Mouse (Mus musculus) megakaryocyte progenitor cell, adult 5-6 weeks (primary cell): Measurements from ENCODE around the gene Aff4. TPM values are rescaled to one million over a fixed set of nuclear protein-coding genes. Genes with fewer than 3 reads are reported as not detected.
"Not testable (repeated sequence)": the region's sequence is repeated elsewhere in the genome, so short reads cannot be mapped to it uniquely, and the experiment has no call there.

Experiments
- ATAC-seq: replicated peaks from 2 replicates; pipeline ENCODE4 v1.8.0; 2016; ENCODE audit warnings: mild to moderate bottlenecking, moderate TSS enrichment, inconsistent platforms; ENCODE audit not compliant: poor library complexity
- total RNA-seq, 2 experiments: library from RNA; stranded (forward) in 1 of 2; stranded (reverse) in 1 of 2; fragments of 157-497, 149-512 nt in 1 of 2; fragments of 200-1000 nt in 1 of 2; gene quantifications; 2 replicates each; pipeline versions ENCODE4 v1.2.3 to v1.2.4; 2015 to 2017

The Aff4 gene
- total RNA-seq, 2 experiments from 2014 or later = 49.6 to 57.9 TPM

DNA sequence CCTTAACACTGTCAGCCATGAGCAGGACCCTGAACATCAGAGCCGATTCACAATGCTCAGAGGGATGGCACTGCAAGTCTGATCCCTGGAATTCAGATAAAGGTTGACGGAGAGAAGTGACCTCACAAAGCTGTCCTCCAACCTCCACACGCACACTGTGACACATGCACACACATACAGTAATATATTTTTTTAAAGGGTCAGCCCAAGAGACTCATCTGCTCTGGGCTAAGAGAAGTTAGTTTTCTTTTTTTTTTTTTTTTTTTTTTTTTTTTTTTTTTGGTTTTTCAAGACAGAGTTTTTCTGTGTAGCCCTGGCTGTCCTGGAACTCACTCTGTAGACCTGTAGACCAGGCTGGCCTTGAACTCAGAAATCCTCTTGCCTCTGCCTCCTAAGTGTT, 76.3 kb downstream of the Aff4 start:
- ATAC-seq = not testable (repeated sequence)

DNA sequence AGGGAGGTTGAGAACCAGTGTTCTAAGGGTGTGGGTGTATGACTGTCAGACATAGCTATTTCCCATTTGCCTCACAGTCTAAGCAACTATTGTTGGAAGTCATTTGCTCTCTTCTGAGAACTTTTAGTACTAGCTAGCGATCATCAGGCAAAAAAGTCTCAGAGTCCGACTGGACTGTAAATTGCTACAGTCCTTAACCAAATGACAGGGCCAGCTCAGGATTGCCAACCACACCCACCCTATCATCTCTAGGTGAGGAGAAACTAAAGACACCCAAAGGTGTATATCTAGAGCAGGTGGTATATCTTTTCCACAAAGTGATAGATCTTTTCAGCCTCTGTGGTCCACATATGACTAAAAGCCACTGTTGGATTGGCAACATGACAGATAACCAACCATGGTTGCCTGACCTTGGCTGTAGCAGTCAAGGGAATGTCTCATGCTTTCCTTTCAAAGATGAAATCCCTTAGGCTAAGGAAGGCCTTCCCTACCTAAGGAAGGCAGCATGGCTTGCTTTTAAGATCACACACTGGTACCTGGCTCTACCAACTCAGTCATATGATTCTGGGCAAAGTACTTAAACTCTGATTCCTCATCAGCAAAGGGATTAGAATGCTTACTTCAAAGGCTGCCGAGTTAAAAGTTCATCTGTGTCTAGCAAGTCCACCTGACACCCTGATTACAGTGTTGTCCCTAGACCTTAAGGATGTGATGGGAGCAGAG, 77.5 kb downstream of the Aff4 start:
- ATAC-seq = no peak

DNA sequence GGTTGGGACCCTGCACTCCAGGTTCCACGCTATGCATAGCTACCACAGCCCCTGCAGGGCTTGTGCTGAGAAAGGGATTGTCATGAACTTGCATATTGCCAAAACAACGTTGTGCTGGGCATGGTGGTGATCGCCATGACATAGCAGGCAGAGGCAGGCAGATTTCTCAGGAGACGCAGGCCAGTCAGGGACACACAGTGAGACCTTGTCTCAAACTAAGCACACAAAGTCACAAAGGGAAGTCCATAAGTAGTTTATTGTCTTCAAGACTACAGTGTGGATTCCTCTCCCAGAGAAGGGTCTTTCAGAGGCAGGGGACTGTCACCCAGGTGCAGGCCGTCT, 78.1 kb downstream of the Aff4 start:
- ATAC-seq = no peak

DNA sequence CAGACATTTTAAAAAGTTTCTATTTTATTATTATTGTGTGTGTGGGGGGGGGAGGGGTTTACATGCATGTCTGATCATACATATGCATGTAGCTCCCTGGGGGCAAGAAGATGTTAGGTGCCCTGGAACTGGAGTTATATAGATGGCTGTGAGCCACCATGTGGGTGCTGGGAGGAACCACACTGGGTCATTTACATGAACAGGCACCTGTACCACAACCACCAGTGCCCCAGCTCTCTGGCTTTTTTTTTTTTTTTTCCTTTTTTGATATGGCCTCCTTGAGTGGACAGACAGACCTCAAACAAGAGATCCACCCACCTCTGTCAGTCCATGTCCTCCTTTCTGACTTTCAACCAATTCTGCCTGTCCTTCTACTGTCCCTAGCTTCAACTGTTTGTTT, 78.5 kb downstream of the Aff4 start:
- no peak for ATAC-seq

DNA sequence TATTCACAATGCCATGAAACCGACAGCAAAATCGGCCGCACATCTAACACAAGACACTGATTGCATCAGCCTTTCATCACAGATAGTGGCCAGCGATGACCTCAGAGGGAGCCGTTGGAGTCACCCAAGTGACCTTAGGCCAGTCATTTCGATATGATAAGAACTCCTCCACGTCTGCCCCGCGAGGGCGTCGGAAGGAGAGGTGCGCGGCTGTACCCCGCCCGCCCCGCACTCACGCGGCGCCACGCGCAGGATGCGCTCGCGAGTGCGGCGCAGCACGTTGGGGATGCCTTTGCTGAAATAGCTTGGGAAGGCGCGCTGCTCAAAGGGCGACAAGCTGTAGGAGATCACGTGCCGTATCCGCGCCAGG, 79.7 kb downstream of the Aff4 start:
- peak; percentile 13 for ATAC-seq

DNA sequence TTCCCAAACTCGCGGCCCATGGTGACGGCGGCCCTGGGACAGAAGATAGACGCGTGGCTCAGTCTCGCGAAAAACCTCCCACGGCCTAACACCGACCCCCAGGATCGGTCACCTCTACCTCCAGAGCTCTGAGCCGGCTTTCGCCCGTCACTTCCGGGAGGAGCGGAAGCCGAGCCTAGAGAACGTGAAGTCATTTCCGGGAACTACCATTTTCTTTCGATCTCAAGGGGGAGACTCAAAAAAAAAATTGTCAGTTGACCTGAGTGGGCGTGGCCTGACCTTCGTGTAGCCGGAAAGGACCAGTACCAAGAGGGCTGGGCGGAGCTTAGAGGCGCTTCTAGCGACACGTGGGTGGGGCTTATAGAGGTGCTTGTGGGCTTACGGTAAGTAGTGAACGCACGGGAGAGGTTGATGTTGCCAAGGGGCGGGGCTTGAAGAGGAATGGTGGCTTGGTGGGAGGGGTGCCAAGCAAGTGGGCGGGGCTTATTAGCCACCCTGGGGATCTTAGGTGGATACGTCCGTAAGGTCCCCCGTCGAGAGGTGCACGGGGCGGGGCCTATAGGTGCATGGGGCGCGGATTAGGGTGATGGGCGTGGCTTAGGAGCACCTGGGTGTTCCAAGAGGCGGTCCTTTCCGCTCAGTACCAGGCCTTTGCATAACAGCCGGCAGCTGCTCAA, 80.2 kb downstream of the Aff4 start, which contains the start of the genes Uqcrq and Gdf9:
Gene Uqcrq, minus strand, starts transcription at position 162 of the 677 bp plus-strand sequence.
Gene Gdf9, plus strand, starts transcription at position 354 of the 677 bp plus-strand sequence.
- ATAC-seq = peak; percentile 87

DNA sequence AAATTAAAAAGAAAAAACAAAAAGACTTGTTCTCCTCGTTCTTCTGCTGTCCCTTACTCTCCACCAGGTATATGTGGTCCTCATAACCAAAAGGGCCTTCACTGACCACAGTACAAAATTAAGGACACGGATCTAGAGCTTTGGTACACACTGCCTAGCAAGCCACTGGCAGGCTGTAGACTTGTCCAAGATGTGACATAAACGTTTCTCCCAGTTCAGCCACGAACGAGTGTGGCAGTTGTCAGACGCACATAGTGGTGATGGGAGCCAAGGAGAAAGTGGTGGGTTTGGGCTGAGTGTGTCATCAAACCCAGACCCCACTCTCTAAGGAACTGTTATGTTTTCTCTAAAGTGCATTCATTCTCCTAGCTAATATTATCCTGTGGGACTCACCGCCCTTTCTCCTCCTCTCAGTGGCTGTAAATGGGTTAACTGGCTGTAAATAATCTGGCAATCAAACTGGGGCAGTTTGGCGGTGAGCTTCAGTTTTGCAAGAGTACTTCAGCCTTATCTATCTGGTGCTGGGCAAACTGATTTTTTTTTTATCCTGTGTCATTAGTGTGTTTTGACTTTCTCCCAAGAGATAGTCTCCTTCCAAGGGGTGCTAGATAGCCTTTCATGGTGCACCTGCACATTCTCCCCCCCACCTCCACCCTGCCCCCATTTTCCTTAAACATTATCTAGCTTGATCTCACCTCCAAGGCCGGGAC, 80.9 kb downstream of the Aff4 start:
- peak; percentile 21 for ATAC-seq

DNA sequence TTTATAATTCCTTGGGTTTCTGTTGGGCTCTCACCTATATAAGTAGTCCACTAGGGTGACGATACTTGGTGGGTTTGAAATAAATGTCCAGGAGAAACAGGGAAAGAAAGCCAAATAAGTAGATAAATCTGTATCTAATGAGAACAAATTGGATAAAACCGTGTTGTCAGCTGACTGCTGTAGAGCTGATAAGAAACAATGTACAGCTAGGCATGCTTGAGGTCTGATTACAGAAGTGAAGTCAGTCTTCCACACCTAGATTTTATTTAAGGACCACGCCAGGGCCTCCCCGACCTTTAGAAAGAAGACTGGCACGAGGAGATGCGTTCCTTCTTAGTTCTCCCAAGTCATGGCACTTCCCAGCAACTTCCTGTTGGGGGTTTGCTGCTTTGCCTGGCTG, 82.4 kb downstream of the Aff4 start:
- no peak for ATAC-seq

DNA sequence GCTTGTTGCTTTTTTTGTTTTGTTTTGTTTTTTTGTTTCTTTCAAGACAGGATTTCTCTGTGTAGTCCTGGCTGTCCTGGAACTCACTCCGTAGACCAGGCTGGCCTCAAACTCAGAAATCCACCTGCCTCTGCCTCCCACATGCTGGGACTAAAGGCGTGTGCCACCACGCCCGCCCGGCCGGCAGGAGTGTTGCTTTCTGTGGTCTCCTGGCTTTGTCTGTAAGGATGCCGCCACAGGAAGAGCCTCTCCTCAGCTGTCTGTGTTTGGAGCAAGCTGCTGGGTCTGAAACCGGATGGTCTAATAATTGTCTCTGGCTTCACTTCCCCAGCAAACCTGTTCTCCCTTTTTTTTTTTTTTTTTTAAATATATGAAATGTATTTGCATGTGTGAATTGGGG, 84.9 kb downstream of the Aff4 start:
- ATAC-seq = no peak

DNA sequence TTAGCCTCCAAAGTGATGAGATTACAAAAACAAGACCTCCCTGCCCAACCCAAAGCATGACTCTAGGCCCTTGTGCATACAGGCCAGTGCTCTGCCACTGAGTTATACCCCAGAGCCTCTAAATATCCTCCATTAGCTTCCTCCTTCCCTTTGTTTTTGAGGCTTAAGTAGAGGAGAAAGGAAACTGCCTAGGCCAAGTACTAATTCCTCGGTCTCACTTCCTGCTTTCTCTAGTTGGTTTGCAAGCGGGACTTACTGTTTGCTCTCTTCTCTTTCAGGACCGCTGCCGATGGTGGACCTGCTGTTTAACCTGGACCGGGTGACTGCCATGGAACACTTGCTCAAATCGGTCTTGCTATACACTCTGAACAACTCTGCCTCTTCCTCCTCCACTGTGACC, 85.7 kb downstream of the Aff4 start:
- ATAC-seq = no peak

DNA sequence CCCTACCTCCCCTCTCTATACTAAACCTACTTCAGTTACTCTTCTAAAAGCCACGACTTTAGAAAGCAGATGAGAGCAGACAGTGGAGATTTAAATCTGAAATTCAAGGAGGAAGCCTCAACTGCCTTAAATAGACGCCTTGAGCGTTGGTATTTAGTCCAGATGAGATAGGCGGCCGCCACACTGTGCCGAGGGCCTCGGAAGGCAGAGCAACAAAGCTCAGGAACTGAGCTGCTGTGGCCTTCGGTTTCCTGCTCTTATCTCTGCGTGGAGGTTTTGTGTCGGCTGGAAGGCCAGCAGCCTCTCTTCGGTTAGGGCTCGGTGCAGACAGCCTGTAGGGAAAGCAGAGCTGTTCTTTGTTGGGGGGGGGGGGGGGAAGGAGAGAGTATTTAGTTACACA, 91.3 kb downstream of the Aff4 start:
- ATAC-seq = peak; percentile 77

DNA sequence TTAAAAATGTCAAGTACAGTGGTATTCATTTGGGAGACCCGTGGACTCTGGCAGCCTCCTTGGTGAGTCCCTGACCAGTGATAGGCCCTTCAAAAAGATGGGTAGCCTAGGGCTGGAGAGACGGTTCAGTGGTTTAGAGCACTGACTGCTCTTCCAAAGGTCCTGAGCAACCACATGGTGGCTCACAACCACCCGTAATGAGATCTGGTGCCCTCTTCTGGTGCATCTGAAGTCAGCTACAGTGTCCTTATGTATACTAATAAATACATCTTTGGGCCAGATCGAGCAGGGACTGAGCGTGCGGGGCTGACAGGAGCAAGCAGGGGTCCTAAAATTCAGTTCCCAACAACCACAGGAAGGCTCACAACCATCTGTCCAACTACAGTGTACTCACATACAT, 93.2 kb downstream of the Aff4 start:
- 0 out of 2 replicates have a peak, but pooled peaks have one; percentile 43 for ATAC-seq

DNA sequence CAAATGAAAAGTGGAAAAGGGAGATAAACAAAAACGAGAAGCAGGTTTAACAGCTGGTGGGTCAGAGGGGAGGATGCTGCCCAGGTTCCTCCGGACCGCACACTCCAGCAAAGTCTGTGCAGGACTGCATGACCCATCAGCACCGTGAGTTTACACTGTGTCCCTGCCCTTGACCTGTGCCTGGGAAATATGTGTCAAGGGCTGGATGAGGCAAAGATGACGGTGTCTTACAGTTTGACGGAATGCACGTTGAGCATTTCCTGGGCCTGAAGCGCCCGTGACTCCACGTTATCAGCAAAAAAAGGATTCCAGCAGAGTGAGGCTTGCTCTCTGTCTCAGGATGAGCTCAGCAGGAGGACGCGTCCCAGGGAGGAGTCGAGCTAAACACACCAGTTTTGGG, 94.9 kb downstream of the Aff4 start:
- ATAC-seq = no peak

DNA sequence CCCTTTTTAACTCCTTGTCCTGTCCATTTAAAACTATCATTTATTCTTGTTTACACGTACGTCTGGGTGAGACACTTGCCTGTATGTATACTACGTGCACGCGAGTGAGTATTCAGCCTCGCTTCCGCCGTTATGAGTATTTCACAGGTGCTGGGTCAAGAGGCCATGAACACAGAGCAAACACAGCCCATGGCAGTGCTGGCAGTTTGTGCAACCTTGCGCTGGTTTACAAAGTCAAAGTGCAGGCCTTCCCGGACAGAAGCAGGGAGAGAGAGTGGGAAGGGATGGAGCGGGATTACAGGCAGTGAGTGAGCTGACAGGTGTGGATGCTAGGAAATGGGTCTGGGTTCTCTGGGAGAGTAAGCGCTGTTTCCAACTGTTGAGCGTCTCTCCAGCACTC, 95.5 kb downstream of the Aff4 start:
- ATAC-seq = no peak

DNA sequence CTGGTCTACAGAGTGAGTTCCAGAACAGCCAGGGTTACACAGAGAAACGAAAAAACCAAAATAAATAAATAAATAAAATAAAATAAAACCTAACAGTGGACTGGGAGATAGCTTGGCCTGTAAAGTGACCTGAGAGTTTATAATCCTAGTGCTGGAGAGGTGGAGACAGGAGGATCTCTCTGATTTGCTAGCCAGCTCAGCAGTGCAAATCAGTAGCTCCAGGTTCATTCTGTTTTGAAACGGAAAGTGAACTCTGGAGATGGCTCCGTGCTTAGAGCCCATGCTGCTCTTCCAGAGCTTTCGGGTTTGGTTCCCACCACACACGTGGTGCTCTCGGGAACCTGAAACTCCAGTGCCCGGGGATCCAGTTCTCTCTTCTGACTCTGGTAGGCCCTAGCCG, 97.4 kb downstream of the Aff4 start:
- no peak for ATAC-seq

DNA sequence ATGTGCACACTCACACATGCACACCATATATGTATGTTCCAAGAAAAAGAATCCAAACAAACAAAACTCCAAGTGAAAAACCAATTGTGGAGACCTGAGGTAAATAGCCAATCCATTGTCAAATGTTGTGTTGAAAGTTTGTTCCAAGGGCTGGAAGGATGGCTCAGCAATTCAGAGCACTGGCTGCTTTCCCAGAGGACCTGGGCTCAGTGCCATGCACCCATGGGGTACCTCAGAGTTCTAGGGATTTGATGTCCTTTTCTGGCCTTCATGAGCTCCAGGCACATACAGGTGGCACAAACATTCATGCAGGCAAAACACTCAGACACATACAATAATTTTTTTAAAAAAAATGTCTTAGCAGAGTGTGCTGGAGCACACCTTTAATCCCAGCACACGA, 97.9 kb downstream of the Aff4 start:
- ATAC-seq = no peak

DNA sequence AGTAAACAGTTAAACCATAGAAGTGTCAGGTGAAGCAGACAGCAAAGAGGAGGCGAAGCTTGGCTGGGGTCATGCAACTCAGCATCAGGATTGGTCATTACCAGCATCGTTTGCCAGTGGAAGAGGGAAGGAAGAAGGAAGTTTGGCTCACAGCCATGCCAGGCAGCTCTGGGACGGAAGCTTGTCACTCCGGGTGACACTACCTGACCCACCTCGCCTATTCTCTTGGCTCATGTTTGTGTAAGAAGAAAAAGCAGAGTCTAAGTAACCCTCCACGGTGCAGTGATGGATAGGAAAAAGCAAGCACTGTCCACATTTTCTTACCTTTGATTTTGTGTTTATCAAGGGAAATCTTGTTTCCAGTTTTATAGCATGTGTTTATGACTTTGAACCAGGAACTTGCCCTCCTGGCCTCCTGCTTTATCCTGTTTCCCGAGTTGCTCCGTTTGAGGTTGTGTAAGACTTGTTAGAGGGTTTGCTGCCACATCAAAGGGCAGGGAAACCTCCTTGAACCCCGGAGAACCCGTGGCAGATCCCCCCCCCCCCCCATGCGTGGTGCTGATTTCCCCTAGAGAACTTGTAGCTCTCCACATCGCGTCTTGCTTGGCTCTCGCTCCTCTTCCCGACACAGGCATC, 99.6 kb downstream of the Aff4 start:
- peak; percentile 23; the same call in 1 of the 2 replicates for ATAC-seq

DNA sequence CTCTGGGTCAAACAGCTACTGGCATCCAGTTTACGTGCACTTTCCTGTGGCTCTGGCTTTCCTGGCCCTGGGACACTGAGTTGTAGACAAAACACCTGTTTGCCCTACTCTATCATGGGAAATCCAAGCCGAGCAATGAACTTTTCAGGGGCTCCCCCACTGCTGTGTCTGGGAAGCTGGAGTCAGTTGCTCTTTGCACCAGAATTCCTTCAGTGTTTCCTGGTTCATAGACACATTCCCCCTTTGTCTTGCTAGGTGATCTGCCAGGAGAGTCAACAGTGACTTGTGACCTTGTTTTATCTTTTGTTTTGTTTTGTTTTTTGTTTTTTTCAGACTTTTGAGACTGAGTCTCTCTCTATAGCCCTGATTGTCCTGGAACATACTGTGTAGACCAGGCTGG, 100.7 kb downstream of the Aff4 start:
- ATAC-seq = no peak

DNA sequence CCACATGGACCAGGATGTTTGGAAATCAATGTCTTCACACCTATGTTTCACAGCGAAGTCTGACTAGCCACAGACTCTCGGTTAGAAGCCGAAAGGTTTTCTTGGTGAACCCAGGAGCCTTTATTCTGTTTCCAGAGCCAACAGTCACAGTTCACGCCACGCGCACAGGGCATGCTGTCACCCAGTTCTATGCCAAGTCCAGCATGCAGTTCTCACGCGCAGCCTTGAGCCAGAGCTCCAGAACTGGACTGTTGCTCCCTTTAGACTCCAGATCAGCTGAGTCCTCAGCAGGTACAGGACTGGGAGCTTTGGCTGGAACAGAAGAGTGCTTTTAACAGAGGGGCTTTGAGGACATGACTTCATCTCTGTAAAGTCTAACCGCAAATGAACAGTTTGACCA, 101.8 kb downstream of the Aff4 start:
- ATAC-seq = no peak

DNA sequence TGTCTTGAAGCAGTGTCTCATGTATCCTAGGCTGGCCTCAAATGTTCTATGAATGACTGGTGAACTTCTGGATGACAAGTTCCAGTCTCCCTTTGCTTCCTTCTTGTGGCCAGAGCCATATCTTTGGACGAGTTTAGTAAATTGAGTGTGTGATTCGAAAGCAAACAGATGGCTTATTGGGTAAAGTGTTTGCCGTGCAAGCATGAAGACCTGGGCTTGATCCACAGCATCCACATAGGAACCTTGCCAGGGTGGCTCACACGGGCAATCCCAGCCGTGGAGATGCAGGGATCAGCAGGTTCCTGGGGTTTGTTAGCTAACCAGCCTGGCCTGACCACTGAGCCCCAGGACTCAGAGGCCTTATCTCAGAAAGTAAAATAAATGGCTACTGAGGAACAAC, 102.4 kb downstream of the Aff4 start:
- no peak for ATAC-seq
